Mouse (Mus musculus) gastrocnemius, postnatal 25 days (tissue): Measurements from ENCODE around the gene Itih1. TPM values are rescaled to one million over a fixed set of nuclear protein-coding genes. Genes with fewer than 3 reads are reported as not detected.

ENCODE experiments used
- DNase-seq: peaks from one replicate; pipeline ENCODE4 v3.0.0; 2022
- total RNA-seq, 2 experiments: library from RNA; stranded (reverse); gene quantifications; 1 replicate in 1 of 2; 2 replicates in 1 of 2; pipeline ENCODE4 v1.2.3; 2021

Itih1 gene
- total RNA-seq, 2 experiments from 2014 or later = not detected

DNA sequence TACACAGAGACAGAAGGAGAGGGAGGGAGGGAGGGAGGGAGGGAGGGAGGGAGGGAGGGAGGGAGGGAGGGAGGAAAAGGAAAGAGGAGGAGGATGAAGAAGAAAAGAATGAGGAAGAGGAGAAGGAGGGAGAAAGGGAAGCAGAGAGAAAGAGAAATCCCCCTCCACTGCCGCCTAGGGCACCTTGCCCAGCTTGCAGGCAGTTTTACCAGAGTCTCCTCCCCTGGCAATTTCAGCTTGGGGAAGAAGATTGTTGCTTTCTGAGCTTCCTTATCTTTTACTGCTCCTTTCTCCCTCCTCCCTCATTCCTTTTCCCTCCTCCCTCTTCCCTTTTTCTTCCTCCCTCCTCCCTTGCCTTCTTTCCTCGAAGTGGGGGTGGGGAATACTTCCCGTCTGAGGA is 40.1 kb downstream of the Itih1 start:
- DNase-seq = no peak

- no peak for DNase-seq
These were observed 40.5 kb downstream of the Itih1 start for GRCm38 (mm10) chr14:30902628-30903027.

- DNase-seq = no peak
These were observed 43.1 kb downstream of the Itih1 start for GRCm38 (mm10) chr14:30899972-30900371.

DNA sequence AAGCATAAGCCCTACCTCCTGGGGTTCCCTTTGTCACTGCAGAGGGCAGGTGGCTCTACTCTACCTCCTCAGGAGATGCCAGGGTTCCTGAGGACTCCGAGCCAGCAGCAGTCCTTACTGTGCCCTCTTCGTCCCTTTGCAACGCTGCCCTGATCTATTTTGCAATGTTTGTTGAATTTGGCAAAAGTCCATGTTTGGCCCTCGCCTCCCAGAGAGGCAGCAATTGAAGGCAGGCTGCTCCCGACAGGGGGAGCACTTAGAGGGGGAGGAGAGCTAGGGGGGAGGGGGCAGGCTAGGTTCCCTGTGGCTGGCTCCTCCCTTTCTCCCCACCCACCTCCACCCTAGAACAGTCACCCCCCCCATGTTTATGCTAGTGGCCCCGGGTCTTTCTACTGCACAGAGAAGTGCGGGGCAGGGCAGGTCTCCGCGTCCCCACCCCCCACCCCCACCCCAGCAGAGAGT is 54.8 kb downstream of the Itih1 start:
- DNase-seq = peak; percentile 55

- DNase-seq = no peak
These were observed 56.9 kb downstream of the Itih1 start, which contains the start of gene Itih4 for GRCm38 (mm10) chr14:30886204-30886603. Itih4 (plus strand) TSS chr14:30886476.

GRCm38 (mm10) chr14:30885298-30885697 is 57.8 kb downstream of the Itih1 start:
- DNase-seq = no peak

DNA sequence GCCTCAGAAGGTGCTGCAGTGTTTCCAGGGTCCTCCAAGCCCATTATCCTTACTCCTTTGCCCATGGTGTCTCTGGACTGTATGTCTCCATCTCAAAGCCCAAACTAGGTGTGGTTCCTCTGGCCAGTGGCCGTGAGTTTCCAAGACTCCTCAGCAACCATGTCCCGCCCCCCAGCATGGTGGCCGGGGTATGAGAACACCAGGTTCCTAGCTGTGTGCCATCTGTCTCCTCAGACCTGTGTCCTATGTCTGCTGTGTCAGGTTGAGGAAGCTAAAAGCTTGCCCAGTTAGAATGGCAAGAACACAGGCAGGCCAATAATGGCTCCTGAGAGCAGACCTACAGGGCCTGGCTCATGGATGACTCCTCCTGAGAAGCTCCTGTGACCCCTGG is 61.4 kb downstream of the Itih1 start:
- peak; percentile 24 for DNase-seq

GRCm38 (mm10) chr14:30880811-30881717 is 62.0 kb downstream of the Itih1 start:
- DNase-seq = peak; percentile 47

DNA sequence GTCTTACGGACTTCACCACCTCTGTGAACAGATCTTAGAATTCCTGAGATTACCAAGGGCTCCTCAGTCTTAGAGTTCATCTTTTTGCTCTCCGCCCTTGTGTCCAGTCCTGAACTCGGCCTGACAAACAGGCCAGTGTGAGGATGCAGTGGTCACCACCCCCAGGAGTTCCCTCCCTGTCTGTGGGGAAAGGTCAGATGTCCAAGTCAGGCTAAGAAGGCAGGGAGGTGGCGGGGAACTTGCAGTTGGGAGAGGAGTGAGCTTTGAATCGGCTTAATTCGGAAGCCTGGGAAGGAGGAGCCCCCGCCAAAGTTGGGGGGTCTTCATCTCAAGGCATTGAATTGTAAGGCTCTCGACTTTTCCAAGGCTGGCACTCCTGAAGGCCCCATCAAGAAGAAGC is 62.8 kb downstream of the Itih1 start:
- peak; percentile 28 for DNase-seq

GRCm38 (mm10) chr14:30879794-30880193 is 63.3 kb downstream of the Itih1 start:
- DNase-seq = peak; percentile 66

Other genes starting within 250 kb of the Itih1 start
- gene Sfmbt1, start 228.4 kb downstream of the Itih1 start, total RNA-seq = 1 to 10 TPM; 7.6 to 7.9 TPM
- 1 to 10 TPM; 6.3 TPM for gene Tmem110, start 117.7 kb downstream of the Itih1 start, total RNA-seq
- gene Mustn1, start 64.1 kb downstream of the Itih1 start, total RNA-seq = 100 to 1,000 TPM in 1 of 2 experiments, 10 to 100 TPM in 1; 54.6 to 343 TPM
- not detected for gene Itih4, start 56.8 kb downstream of the Itih1 start, total RNA-seq
- gene Itih3, start 19.5 kb downstream of the Itih1 start, total RNA-seq = under 1 TPM; 0.28 to 0.32 TPM
- 1 to 10 TPM; 3.3 TPM for gene Nek4, start 8.1 kb upstream of the Itih1 start, total RNA-seq
- 10 to 100 TPM; 11.5 to 13.7 TPM for gene Glt8d1, start 58.1 kb upstream of the Itih1 start, total RNA-seq
- gene Spcs1, start 58.4 kb upstream of the Itih1 start, total RNA-seq = 100 to 1,000 TPM; 120 to 128 TPM
- gene Pbrm1, start 75.8 kb upstream of the Itih1 start, total RNA-seq = 10 to 100 TPM; 39.4 to 46.2 TPM
- gene Gnl3, start 75.9 kb upstream of the Itih1 start, total RNA-seq = 10 to 100 TPM; 23.7 to 27.3 TPM
- gene Smim4, start 185.7 kb upstream of the Itih1 start, total RNA-seq = 10 to 100 TPM; 37.6 to 43.8 TPM
- gene Nt5dc2, start 187.8 kb upstream of the Itih1 start, total RNA-seq = 1 to 10 TPM; 2.6 to 4.1 TPM
- gene Stab1, start 225.4 kb upstream of the Itih1 start, total RNA-seq = 10 to 100 TPM; 15.8 to 26.6 TPM